Mouse (Mus musculus) cerebellum, adult 9-11 months (tissue): ENCODE results near the gene Fam172a.
A peak's percentile ranks its signal among the peaks of the same experiment; 100 is the strongest.

Experiments
- DNase-seq: peaks from one replicate; pipeline ENCODE4 v3.0.0; 2022

Fam172a gene

DNA sequence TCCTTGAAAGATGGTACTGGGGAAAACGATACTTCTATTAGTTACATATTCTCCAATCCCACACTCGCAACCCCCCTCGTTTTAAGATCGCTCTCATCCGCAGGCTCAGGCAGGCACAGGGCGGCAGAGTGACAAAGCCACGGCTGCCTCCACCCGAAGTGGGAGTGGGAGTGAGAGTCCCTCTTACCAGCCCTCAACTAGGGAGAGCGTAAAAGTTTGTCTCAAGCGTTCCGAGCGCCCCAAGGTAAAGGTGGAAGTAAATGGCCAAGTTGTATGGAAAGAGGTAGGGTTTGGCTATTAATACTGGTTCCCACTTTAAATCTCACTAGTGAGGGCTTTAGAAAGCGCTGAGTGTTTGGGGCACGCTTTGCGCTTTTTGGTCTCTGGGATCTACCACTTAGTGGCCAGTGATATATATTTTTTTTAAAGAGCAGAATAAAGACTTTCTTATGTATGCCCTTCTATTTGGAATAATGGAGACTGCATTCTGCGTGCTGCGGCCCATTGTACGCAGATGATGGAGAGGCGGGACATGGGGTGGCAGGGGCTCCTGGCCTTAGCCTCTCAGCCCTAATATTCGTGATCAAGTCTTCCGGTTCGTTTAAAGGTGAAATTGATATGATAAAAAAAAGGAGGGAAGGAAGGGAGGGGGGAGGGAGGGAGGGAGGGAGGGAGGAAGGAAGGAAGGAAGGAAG is 500.2 kb downstream of the Fam172a start:
- no peak for DNase-seq

DNA sequence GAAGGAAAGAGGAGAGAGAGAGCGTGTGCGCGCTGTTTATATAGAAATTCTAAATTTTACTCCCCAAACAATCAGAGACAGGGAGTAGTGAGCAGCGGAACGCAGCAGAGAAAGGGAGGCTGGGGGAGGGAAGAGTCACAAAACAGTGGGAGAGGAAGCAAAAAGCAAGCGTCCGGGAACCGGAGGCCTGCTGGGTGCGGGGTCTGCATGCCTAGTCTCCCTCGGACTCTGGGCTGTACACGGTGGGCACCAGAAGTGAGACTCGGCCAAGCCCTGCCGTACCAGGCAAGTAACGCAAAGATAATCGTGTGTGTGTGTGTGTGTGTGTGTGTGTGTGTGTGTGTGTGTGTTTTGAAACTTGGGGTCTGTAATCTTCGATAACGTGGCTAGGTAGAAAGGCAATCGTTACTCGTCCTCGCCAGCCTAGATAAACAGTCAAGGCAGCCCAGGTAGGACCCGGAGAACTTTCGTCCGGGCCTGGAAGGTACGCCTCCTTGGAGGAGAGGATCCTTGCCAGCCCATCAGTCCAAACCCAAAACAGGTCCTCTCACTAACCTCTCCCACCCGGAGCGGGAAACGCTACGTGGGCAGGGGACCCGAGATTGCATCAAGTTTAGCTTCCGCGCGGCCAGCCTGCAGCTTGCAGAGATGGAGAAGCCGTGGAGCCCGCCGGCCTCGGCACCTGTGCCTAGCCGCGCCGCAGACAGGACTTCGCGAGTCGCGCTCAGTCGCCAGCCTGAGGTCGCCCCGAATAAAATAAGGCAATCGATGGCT is 500.9 kb downstream of the Fam172a start:
- peak; percentile 75 for DNase-seq

- peak; percentile 85 for DNase-seq
Observed at GRCm38 (mm10) chr13:78203348-78204061, 501.7 kb downstream of the Fam172a start.

DNA sequence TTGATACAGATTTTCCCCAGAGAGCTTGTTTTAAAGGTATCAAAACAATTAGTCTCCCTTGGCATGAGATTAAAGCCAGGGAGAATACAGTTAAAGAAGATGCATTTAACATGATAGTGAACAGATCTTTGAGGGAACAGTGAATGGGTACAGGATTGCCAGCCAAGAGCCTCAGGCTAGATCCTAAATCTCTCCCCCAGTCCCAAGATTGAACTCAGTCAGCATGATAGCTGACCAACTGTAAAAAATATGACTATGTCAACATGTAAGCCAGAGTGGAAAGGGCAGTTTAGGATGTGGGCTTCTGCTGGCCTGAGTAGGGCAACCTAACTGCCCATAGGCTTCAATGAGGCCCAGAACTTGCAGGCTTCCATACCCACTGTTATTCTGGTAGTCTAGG is 503.6 kb downstream of the Fam172a start:
- DNase-seq = no peak

DNA sequence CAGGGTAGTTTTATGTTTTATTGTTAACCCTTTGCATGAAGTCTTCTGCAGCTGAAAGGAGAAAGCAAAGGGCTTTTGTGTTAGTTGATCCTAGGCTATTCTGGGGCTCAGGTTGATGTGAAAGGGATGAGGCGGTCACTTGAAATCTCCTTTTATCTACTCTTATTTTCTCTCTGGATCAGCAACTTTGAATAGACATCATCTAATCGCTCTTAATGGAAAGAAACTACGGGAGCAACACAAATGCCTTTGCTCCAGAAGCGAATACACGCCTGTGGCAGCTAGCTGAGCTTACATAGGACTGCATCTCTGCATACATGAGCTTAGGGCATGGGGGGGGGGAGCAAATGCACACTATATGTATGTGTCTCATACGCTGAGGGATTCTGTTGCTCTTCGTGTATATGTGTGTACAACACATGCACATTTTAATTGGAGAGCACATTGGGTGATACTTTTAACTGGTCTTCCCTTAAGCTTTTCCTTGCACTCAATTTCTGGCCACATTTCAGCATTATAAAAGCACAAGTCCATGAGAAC is 505.1 kb downstream of the Fam172a start:
- no peak for DNase-seq

GRCm38 (mm10) chr13:78207796-78208645 is 506.2 kb downstream of the Fam172a start:
- DNase-seq = no peak

GRCm38 (mm10) chr13:78208689-78209410 is 507.0 kb downstream of the Fam172a start:
- DNase-seq = no peak

DNA sequence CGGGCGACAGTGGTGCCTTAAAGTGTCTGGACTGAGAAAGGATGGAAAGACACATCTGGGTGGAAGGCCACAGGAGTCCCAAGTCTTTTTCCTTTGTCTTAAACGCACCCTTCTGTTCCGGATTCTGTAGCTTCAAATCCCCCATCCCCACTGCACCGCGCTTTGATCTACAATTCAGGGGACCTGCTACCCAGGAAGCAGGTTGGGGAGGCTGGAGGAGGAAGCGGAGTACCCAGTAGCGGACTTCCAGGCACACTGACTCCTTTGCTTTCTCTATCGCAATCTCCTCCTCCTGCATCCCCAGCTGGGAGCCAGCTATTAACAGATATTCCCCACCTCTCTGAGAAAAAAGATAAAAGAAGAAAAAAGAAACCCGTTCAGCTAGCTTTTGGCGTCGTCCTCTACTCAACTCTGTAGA is 507.8 kb downstream of the Fam172a start:
- peak; percentile 37 for DNase-seq

- DNase-seq = peak; percentile 63
Observed at GRCm38 (mm10) chr13:78210029-78210747, 508.4 kb downstream of the Fam172a start.

DNA sequence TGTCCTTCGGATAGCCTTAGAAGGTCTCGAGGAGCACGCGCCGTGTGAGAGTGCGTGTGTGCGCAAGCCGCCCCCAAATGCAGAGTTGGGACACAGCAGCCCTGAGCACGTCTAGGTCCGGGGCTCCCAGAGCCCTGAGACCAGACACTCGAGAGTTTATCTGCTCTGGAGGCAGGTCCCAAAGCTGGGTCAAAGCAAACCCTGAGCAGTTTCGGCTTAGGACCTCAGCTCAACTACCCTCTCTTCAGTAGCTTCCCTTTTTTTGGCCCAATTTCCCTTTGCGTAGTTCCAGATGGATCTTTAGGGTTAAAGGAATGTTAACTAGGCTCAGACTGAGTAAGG is 508.9 kb downstream of the Fam172a start:
- DNase-seq = peak; percentile 30

DNA sequence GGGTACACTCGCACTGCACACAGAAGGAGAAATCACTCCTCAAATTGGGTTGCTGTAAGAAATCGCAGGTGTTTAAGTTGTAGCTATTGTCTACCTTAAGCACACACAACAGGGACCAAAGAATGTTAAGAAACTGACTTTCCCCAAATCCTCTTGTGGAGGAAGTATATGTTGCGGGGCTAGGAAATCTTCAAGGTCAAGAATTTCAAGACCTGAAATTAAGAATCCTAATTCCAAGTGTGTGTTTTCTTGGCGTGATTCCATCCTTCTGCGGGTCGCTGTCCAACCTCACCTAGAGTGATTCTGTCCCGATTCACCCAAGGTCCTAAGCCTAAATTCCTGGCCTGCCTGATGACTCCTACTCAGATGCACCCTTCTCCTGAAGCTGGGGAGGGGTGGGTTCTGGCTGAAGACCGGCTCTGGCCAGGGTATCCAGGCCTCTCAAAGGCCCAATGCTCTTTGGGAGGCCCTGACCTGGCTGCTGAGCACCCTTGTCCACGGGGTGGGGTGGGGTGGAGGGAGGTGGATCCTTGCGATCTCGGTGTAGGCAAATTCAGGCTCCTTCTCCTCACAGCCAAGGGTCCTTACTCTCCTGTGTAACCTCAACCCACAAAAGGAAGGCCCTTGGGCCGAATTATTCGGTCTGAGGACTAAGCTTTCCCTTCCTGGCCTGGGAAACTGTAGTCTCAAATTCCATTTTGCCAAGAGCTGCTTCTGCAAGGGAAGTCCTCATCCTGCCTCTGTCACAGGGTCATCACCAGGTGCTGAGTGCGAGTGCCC is 509.6 kb downstream of the Fam172a start:
- no peak for DNase-seq

GRCm38 (mm10) chr13:78212111-78212510 is 510.3 kb downstream of the Fam172a start:
- no peak for DNase-seq

- no peak for DNase-seq
Observed at GRCm38 (mm10) chr13:78213155-78213554, 511.3 kb downstream of the Fam172a start.

DNA sequence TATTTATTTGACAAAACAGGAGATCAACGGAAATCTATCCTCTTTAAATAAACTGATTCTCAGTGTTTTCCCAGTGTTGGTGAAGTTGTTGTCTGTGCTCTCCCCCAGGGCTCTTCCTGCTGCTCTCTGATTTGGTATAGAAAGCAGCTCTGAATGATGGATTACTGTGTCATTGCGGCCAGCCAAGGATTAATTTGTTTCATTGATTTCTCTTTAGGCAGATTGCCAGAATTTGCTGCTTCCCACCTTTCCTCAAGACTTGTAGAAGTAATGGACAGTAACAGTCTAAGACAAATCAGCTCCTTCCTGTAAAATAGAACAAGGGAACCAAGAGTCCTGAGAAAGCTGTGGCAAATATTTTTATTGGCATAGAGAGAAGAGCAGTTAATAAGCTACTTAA is 513.4 kb downstream of the Fam172a start:
- no peak for DNase-seq
